Mouse (Mus musculus): ENCODE data around the gene Bdkrb2. TPM values are rescaled to one million over a fixed set of nuclear protein-coding genes. Genes with fewer than 3 reads are reported as not detected.

Gene Bdkrb2
- polyA plus RNA-seq, 1 experiment: 0.58 TPM

GRCm38 (mm10) chr12:105634374-105635067 is 71.5 kb downstream of the Bdkrb2 start:
- H3K27ac ChIP-seq (ENCODE audit: insufficient read depth, low read length): no peak overlapping the region
- H3K4me3 ChIP-seq (ENCODE audit: insufficient read depth, low read length): no peak overlapping the region
- TF ChIP-seq POLR2A (IDR thresholded peaks at IDR 0.05; ENCODE audit: low read depth, low read length) (no peak), CTCF (IDR thresholded peaks at IDR 0.05; ENCODE audit: borderline replicate concordance, insufficient read depth, low read length) (no peak)
- H3K4me1 ChIP-seq (ENCODE audit: control insufficient read depth, insufficient read depth, low read length): no peaks in the 10 kb centered on the region

GRCm38 (mm10) chr12:105636551-105636950 is 73.5 kb downstream of the Bdkrb2 start:
- H3K27ac ChIP-seq (ENCODE audit: insufficient read depth, low read length): no peak overlapping the region
- TF ChIP-seq POLR2A (IDR thresholded peaks at IDR 0.05; ENCODE audit: low read depth, low read length): no peak
- no peak for TF ChIP-seq CTCF (IDR thresholded peaks at IDR 0.05; ENCODE audit: borderline replicate concordance, insufficient read depth, low read length)

GRCm38 (mm10) chr12:105637554-105637953 is 74.5 kb downstream of the Bdkrb2 start:
- TF ChIP-seq POLR2A (IDR thresholded peaks at IDR 0.05; ENCODE audit: low read depth, low read length): no peak
- no peak for TF ChIP-seq CTCF (IDR thresholded peaks at IDR 0.05; ENCODE audit: borderline replicate concordance, insufficient read depth, low read length)
- Histone ChIP-seq H3K4me1 (ENCODE audit: control insufficient read depth, insufficient read depth, low read length) (no peaks in the 10 kb centered on the region), H3K27ac (ENCODE audit: insufficient read depth, low read length) (no peak overlapping the region), H3K4me3 (ENCODE audit: insufficient read depth, low read length) (no peak overlapping the region)

More at GRCm38 (mm10) chr12:105636551-105636950, 73.5 kb downstream of the Bdkrb2 start:
- H3K4me3 ChIP-seq (ENCODE audit: insufficient read depth, low read length): no peak overlapping the region
- H3K4me1 ChIP-seq (ENCODE audit: control insufficient read depth, insufficient read depth, low read length): no peaks in the 10 kb centered on the region

- TF ChIP-seq POLR2A (IDR thresholded peaks at IDR 0.05; ENCODE audit: low read depth, low read length) (no peak), CTCF (IDR thresholded peaks at IDR 0.05; ENCODE audit: borderline replicate concordance, insufficient read depth, low read length) (no peak)
- H3K4me3 ChIP-seq (ENCODE audit: insufficient read depth, low read length): no peak overlapping the region
- no peaks in the 10 kb centered on the region for H3K4me1 ChIP-seq (ENCODE audit: control insufficient read depth, insufficient read depth, low read length)
- H3K27ac ChIP-seq (ENCODE audit: insufficient read depth, low read length): no peak overlapping the region
These were observed 79.8 kb downstream of the Bdkrb2 start for GRCm38 (mm10) chr12:105642770-105643321.

Other genes with a start within 250 kb of the Bdkrb2 start
- not detected in 2 replicates for gene Tunar, start 229.4 kb upstream of the Bdkrb2 start, polyA plus RNA-seq (2011; ENCODE audit: insufficient read length, low read depth, missing spikeins)
- 0.33 and 2.2 TPM in 2 replicates for gene D430019H16Rik, start 109.4 kb upstream of the Bdkrb2 start, polyA plus RNA-seq (2011; ENCODE audit: insufficient read length, low read depth, missing spikeins)
- gene Bdkrb1, start 39.9 kb downstream of the Bdkrb2 start, polyA plus RNA-seq (2011; ENCODE audit: insufficient read length, low read depth, missing spikeins): 0.60 TPM in 1 of 2 replicates, not detected in the other
- 27.7 and 31.4 TPM in 2 replicates for gene Gskip, start 121.6 kb downstream of the Bdkrb2 start, polyA plus RNA-seq (2011; ENCODE audit: insufficient read length, low read depth, missing spikeins)
- gene Atg2b, start 122.0 kb downstream of the Bdkrb2 start, polyA plus RNA-seq (2011; ENCODE audit: insufficient read length, low read depth, missing spikeins): 24.5 and 25.9 TPM in 2 replicates
- gene Ak7, start 142.8 kb downstream of the Bdkrb2 start, polyA plus RNA-seq (2011; ENCODE audit: insufficient read length, low read depth, missing spikeins): 0.16 TPM in 1 of 2 replicates, not detected in the other
- 180 and 214 TPM in 2 replicates for gene Papola, start 221.5 kb downstream of the Bdkrb2 start, polyA plus RNA-seq (2011; ENCODE audit: insufficient read length, low read depth, missing spikeins)

Measured in embryonic fibroblast, embryonic 13.5 days (primary cell).